Mouse (Mus musculus): ENCODE measurements at regions not wholly inside any gene's neighbourhood (a gene's known extent, or its start where the extent isn't known, plus 50 kb on each side); places are given as distances from the start of the nearest gene placed in this dataset.

GRCm38 (mm10) chr8:8810928-8811327, 120.6 kb upstream of the Arglu1 start:
- no peaks in the 10 kb centered on the region for H3K36me3 ChIP-seq
- peak; percentile 65; the same call in 1 of the 2 replicates for ATAC-seq
- no peaks in the 10 kb centered on the region for H3K4me1 ChIP-seq (replicated peaks)
- no peak overlapping the region for H3K4me3 ChIP-seq (replicated peaks)
- 40% methylated on average over 4 of the region's 4 CpGs for WGBS
- H3K4me2 ChIP-seq (replicated peaks), result no peak overlapping the region
- peak overlapping the region; percentile 33; the same call in 1 of the 2 replicates for H3K27ac ChIP-seq
- no peaks in the 10 kb centered on the region for H3K27me3 ChIP-seq (replicated peaks)
- H3K9ac ChIP-seq, result no peak overlapping the region
- H3K9me3 ChIP-seq, result no peaks in the 10 kb centered on the region

GRCm38 (mm10) chr8:8809835-8810439, 119.6 kb upstream of the Arglu1 start:
- no peaks in the 10 kb centered on the region for H3K36me3 ChIP-seq
- no peaks in the 10 kb centered on the region for H3K9me3 ChIP-seq
- no peaks in the 10 kb centered on the region for H3K4me1 ChIP-seq (replicated peaks)
- H3K27ac ChIP-seq, result no peak overlapping the region
- no peak for ATAC-seq
- H3K9ac ChIP-seq, result no peak overlapping the region
- H3K27me3 ChIP-seq (replicated peaks), result no peaks in the 10 kb centered on the region
- no peak overlapping the region for H3K4me3 ChIP-seq (replicated peaks)
- no peak overlapping the region for H3K4me2 ChIP-seq (replicated peaks)
- WGBS, result 80% methylated on average over 9 of the region's 9 CpGs

- Histone ChIP-seq H3K4me1 (replicated peaks) (no peaks in the 10 kb centered on the region), H3K4me2 (replicated peaks) (no peak overlapping the region), H3K9me3 (no peaks in the 10 kb centered on the region), H3K36me3 (no peaks in the 10 kb centered on the region), H3K27me3 (replicated peaks) (no peaks in the 10 kb centered on the region), H3K9ac (no peak overlapping the region), H3K4me3 (replicated peaks) (no peak overlapping the region), H3K27ac (no peak overlapping the region)
- 81% methylated on average over 8 of the region's 8 CpGs for WGBS
- no peak for ATAC-seq
Measured at GRCm38 (mm10) chr8:8809349-8809748, 119.0 kb upstream of the Arglu1 start.

- no peaks in the 10 kb centered on the region for H3K9me3 ChIP-seq
- no peaks in the 10 kb centered on the region for H3K36me3 ChIP-seq
- no peak overlapping the region for H3K4me3 ChIP-seq (replicated peaks)
- no peaks in the 10 kb centered on the region for H3K27me3 ChIP-seq (replicated peaks)
- ATAC-seq, result no peak
- no peak overlapping the region for H3K9ac ChIP-seq
- no peak overlapping the region for H3K27ac ChIP-seq
- H3K4me2 ChIP-seq (replicated peaks), result no peak overlapping the region
- no peaks in the 10 kb centered on the region for H3K4me1 ChIP-seq (replicated peaks)
- 59% methylated on average over 6 of the region's 6 CpGs for WGBS
Measured at GRCm38 (mm10) chr8:8802761-8803340, 112.5 kb upstream of the Arglu1 start.

- Histone ChIP-seq H3K27me3 (replicated peaks) (no peaks in the 10 kb centered on the region), H3K36me3 (no peaks in the 10 kb centered on the region), H3K4me2 (replicated peaks) (no peak overlapping the region), H3K9ac (no peak overlapping the region), H3K4me1 (replicated peaks) (no peaks in the 10 kb centered on the region), H3K27ac (no peak overlapping the region), H3K9me3 (no peaks in the 10 kb centered on the region), H3K4me3 (replicated peaks) (no peak overlapping the region)
- ATAC-seq, result no peak
- WGBS, result 59% methylated on average over 5 of the region's 5 CpGs
Measured at GRCm38 (mm10) chr8:8802317-8802716, 112.0 kb upstream of the Arglu1 start.

GRCm38 (mm10) chr8:8801578-8801977, 111.3 kb upstream of the Arglu1 start:
- ATAC-seq, result no peak
- Histone ChIP-seq H3K9me3 (no peaks in the 10 kb centered on the region), H3K4me2 (replicated peaks) (no peak overlapping the region), H3K27ac (no peak overlapping the region), H3K27me3 (replicated peaks) (no peaks in the 10 kb centered on the region), H3K4me3 (replicated peaks) (no peak overlapping the region), H3K4me1 (replicated peaks) (no peaks in the 10 kb centered on the region), H3K9ac (no peak overlapping the region), H3K36me3 (no peaks in the 10 kb centered on the region)
- 47% methylated on average over 5 of the region's 5 CpGs for WGBS

- Histone ChIP-seq H3K9ac (no peak overlapping the region), H3K4me2 (replicated peaks) (no peak overlapping the region), H3K4me1 (replicated peaks) (no peaks in the 10 kb centered on the region), H3K27me3 (replicated peaks) (no peaks in the 10 kb centered on the region), H3K27ac (no peak overlapping the region), H3K36me3 (no peaks in the 10 kb centered on the region), H3K9me3 (no peaks in the 10 kb centered on the region), H3K4me3 (replicated peaks) (no peak overlapping the region)
- no peak for ATAC-seq
- WGBS, result 50% methylated on average over 3 of the region's 3 CpGs
Measured at GRCm38 (mm10) chr8:8797521-8797920, 107.2 kb upstream of the Arglu1 start.

- no peaks in the 10 kb centered on the region for H3K27me3 ChIP-seq (replicated peaks)
- ATAC-seq, result no peak
- H3K9ac ChIP-seq, result no peak overlapping the region
- 16% methylated on average over 9 of the region's 9 CpGs for WGBS
- H3K4me3 ChIP-seq (replicated peaks), result no peak overlapping the region
- no peaks in the 10 kb centered on the region for H3K9me3 ChIP-seq
- no peaks in the 10 kb centered on the region for H3K4me1 ChIP-seq (replicated peaks)
- H3K4me2 ChIP-seq (replicated peaks), result no peak overlapping the region
- no peaks in the 10 kb centered on the region for H3K36me3 ChIP-seq
- no peak overlapping the region for H3K27ac ChIP-seq
Measured at GRCm38 (mm10) chr8:8796951-8797350, 106.6 kb upstream of the Arglu1 start.

GRCm38 (mm10) chr8:8794711-8795110, 104.4 kb upstream of the Arglu1 start:
- Histone ChIP-seq H3K4me3 (replicated peaks) (no peak overlapping the region), H3K27ac (no peak overlapping the region), H3K9me3 (no peaks in the 10 kb centered on the region), H3K27me3 (replicated peaks) (no peaks in the 10 kb centered on the region), H3K36me3 (no peaks in the 10 kb centered on the region), H3K4me1 (replicated peaks) (no peaks in the 10 kb centered on the region), H3K9ac (no peak overlapping the region), H3K4me2 (replicated peaks) (no peak overlapping the region)
- ATAC-seq, result no peak
- WGBS, result 24% methylated on average over 6 of the region's 6 CpGs

- Histone ChIP-seq H3K4me1 (replicated peaks) (no peaks in the 10 kb centered on the region), H3K4me3 (replicated peaks) (no peak overlapping the region), H3K4me2 (replicated peaks) (no peak overlapping the region), H3K9ac (no peak overlapping the region), H3K9me3 (no peaks in the 10 kb centered on the region), H3K27ac (no peak overlapping the region), H3K36me3 (no peaks in the 10 kb centered on the region), H3K27me3 (replicated peaks) (no peaks in the 10 kb centered on the region)
- 69% methylated on average over 15 of the region's 15 CpGs for WGBS
- no peak for ATAC-seq
Measured at GRCm38 (mm10) chr8:8779931-8780330, 89.6 kb upstream of the Arglu1 start.

GRCm38 (mm10) chr8:8774496-8775015, 84.2 kb upstream of the Arglu1 start:
- no peak overlapping the region for H3K4me2 ChIP-seq (replicated peaks)
- H3K4me3 ChIP-seq (replicated peaks), result no peak overlapping the region
- H3K9me3 ChIP-seq, result no peaks in the 10 kb centered on the region
- H3K27ac ChIP-seq, result no peak overlapping the region
- no peaks in the 10 kb centered on the region for H3K4me1 ChIP-seq (replicated peaks)
- no peaks in the 10 kb centered on the region for H3K36me3 ChIP-seq
- H3K27me3 ChIP-seq (replicated peaks), result no peaks in the 10 kb centered on the region
- H3K9ac ChIP-seq, result no peak overlapping the region
- WGBS, result 37% methylated on average over 5 of the region's 5 CpGs
- no peak for ATAC-seq

- 61% methylated on average over 5 of the region's 5 CpGs for WGBS
- Histone ChIP-seq H3K36me3 (no peaks in the 10 kb centered on the region), H3K4me1 (replicated peaks) (no peaks in the 10 kb centered on the region), H3K4me2 (replicated peaks) (no peak overlapping the region), H3K9ac (no peak overlapping the region), H3K27ac (no peak overlapping the region), H3K4me3 (replicated peaks) (no peak overlapping the region), H3K9me3 (no peaks in the 10 kb centered on the region), H3K27me3 (replicated peaks) (no peaks in the 10 kb centered on the region)
- no peak for ATAC-seq
Measured at GRCm38 (mm10) chr8:8772424-8772823, 82.1 kb upstream of the Arglu1 start.

- no peak overlapping the region for H3K4me2 ChIP-seq (replicated peaks)
- no peaks in the 10 kb centered on the region for H3K36me3 ChIP-seq
- no peak overlapping the region for H3K9ac ChIP-seq
- H3K27ac ChIP-seq, result no peak overlapping the region
- ATAC-seq, result no peak
- WGBS, result 74% methylated on average over 8 of the region's 8 CpGs
- H3K9me3 ChIP-seq, result no peaks in the 10 kb centered on the region
- no peaks in the 10 kb centered on the region for H3K27me3 ChIP-seq (replicated peaks)
- H3K4me1 ChIP-seq (replicated peaks), result no peaks in the 10 kb centered on the region
- H3K4me3 ChIP-seq (replicated peaks), result no peak overlapping the region
Measured at GRCm38 (mm10) chr8:8770397-8770796, 80.1 kb upstream of the Arglu1 start.
